Mouse (Mus musculus) lung, postnatal 0 days (tissue): ENCODE measurements around the gene Ccser1.

Experiments
- CTCF ChIP-seq: IDR thresholded peaks from 2 replicates; pipeline ENCODE4 v1.5.1; 2016; ENCODE audit warnings: antibody characterized with exemption, mild to moderate bottlenecking
- EP300 ChIP-seq: IDR thresholded peaks from 2 replicates; pipeline ENCODE4 v1.6.1; 2016; ENCODE audit warnings: antibody characterized with exemption, mild to moderate bottlenecking, control low read depth

DNA sequence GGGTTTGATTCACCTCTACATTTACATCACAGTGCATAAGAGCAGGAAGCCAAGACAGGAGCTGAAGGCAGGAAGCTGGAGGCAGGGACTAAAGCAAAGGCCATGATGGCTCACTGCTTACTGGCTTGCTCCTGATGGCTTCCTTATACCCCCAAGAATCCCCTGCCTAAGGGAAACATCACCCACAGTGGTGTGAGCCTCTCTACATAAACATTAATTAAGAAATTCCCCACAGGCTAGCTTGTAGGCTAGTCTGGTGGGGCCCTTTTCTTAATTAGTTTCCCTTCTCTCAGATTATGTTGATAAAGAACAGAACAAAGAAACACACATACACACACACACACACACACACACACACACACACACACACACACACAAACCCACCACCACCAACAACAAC is 148.9 kb downstream of the Ccser1 start:
- TF ChIP-seq EP300 (no peak), CTCF (no peak)
